Mouse (Mus musculus) lung, postnatal 0 days (tissue): ENCODE results near the gene Des.

Experiments used
- CTCF ChIP-seq: IDR thresholded peaks from 2 replicates; pipeline ENCODE4 v1.5.1; 2016; ENCODE audit warnings: antibody characterized with exemption, mild to moderate bottlenecking
- EP300 ChIP-seq: IDR thresholded peaks from 2 replicates; pipeline ENCODE4 v1.6.1; 2016; ENCODE audit warnings: antibody characterized with exemption, mild to moderate bottlenecking, control low read depth

DNA sequence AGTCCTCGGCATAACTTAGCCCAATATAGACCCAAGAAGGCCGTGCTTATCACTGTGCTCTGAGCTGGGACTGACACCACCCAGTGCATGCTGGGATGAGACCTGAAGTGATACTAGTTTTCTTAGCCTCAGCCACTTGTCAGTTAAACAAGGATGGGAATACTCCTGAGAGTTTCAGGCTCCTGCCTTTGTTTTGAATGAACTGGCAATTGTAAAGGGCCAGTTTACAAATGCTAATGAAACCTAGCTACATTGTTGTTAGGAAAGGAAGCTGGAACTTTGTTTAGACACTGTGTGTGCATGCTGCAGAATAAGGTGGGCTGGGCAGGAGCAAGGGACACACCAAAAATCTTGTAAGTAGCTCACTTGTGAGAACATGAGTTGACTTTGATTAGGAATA is 20.8 kb downstream of the Des start:
- no peak for TF ChIP-seq CTCF
- no peak for TF ChIP-seq EP300
